In the genomic region with DNA sequence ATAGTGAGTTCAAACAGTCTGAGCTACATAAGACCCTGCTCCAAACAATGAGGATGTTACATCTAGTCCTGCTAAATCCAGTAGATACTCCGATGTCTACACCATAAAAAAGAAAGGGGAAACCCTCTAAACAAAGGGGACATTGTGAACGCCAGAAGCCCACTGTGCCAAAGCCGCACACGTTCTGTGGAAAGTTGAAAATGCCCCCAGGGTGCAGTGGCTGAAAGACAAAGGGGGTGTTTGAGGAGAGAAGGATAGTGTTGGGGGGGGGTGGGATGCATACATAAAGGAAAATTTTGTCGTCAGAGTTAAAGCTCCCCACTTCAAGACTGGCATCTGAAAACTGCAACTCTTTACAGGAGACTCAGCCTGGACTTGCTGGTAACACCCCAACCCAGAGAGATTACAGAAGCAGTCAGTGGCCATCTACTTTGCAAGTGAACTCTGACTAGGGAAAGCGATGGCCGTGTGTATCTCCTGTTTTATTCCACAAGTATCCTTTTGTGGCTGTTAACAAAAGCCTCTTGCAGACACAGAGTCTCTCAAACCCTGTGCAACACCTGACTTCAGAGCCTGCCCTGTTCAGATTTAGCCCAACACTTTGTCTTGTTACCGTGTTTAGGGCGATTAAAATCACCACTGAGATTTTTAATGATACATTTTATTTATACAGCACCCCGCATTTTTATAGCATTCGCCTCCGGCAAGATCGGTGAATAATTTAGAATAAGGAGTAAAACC, we compare ENCODE assay signal across 12 mouse cellular contexts. TPM values are rescaled to one million over a fixed set of nuclear protein-coding genes. Genes with fewer than 3 reads are reported as not detected.
DNase-seq lines count a peak whose midpoint lies in the region; ATAC-seq lines count a peak whose summit lies in the region.
"Had no signal": no experiment of that assay in that cellular context is flagged by ENCODE, and none has a peak within 500 bp of the region (broad histone marks: within the 10 kb centered on the region; RNA-seq: fewer than 3 reads in every experiment).

No protein-coding gene starts in this region.

- peaks cover 43% of the 10 kb centered on the region for H3K4me1 ChIP-seq in kidney, embryonic 14.5 days (ENCODE audit: control insufficient read depth, insufficient read depth, low read length)
- peaks cover 63% of the 10 kb centered on the region for H3K4me1 ChIP-seq in embryonic facial prominence, embryonic 10.5 days
- peaks cover 50% of the 10 kb centered on the region for H3K4me1 ChIP-seq in hindbrain, embryonic 14.5 days (replicated peaks; ENCODE audit: control insufficient read depth, insufficient read depth, low read length)
- peaks cover 38% of the 10 kb centered on the region for H3K4me1 ChIP-seq in midbrain, embryonic 16.5 days (ENCODE audit: control insufficient read depth, insufficient read depth, low read length)

- 0 out of 2 replicates have a peak, but pooled peaks have one; percentile 4 for ATAC-seq in kidney, embryonic 14.5 days (ENCODE audit: low FRiP score, low TSS enrichment)
- ATAC-seq in hindbrain, embryonic 14.5 days (ENCODE audit: low FRiP score): no peak
- no peak for ATAC-seq in midbrain, embryonic 16.5 days
- ATAC-seq: lung, postnatal 0 days had no signal

- H3K9me3 ChIP-seq in kidney, embryonic 14.5 days (ENCODE audit: control insufficient read depth, low read length): no peaks in the 10 kb centered on the region; the same call in 1 of the 2 replicates
- peaks cover 7% of the 10 kb centered on the region; the same call in 1 of the 2 replicates for H3K9me3 ChIP-seq in embryonic facial prominence, embryonic 10.5 days
- no peaks in the 10 kb centered on the region for H3K9me3 ChIP-seq in hindbrain, embryonic 14.5 days (ENCODE audit: control insufficient read depth, low read length)
- H3K9me3 ChIP-seq in midbrain, embryonic 16.5 days (replicated peaks; ENCODE audit: control insufficient read depth, low read length, poor library complexity, severe bottlenecking): no peaks in the 10 kb centered on the region

- 63% methylated on average over 13 of the region's 13 CpGs for WGBS in kidney, embryonic 14.5 days
- 47% methylated on average over 13 of the region's 13 CpGs for WGBS in embryonic facial prominence, embryonic 10.5 days
- 30% methylated on average over 13 of the region's 13 CpGs for WGBS in hindbrain, embryonic 14.5 days
- WGBS in midbrain, embryonic 16.5 days: 25% methylated on average over 13 of the region's 13 CpGs

- no peaks in the 10 kb centered on the region for H3K36me3 ChIP-seq in kidney, embryonic 14.5 days (ENCODE audit: control insufficient read depth, insufficient read depth, low read length)
- H3K36me3 ChIP-seq in embryonic facial prominence, embryonic 10.5 days (replicated peaks): peaks cover 21% of the 10 kb centered on the region
- no peaks in the 10 kb centered on the region for H3K36me3 ChIP-seq in hindbrain, embryonic 14.5 days (replicated peaks; ENCODE audit: control insufficient read depth, insufficient read depth)
- no peaks in the 10 kb centered on the region for H3K36me3 ChIP-seq in midbrain, embryonic 16.5 days (ENCODE audit: control insufficient read depth, insufficient read depth, low read length)

- H3K9ac ChIP-seq in kidney, embryonic 14.5 days (ENCODE audit: low read depth, low read length): no peak overlapping the region
- peak overlapping the region; percentile 16; the same call in 1 of the 2 replicates for H3K9ac ChIP-seq in hindbrain, embryonic 14.5 days
- peak overlapping the region; percentile 38; the same call in 1 of the 2 replicates for H3K9ac ChIP-seq in midbrain, embryonic 16.5 days (ENCODE audit: low read depth, low read length)

- no peak overlapping the region for H3K4me2 ChIP-seq in kidney, embryonic 14.5 days (replicated peaks; ENCODE audit: low read depth, low read length)
- no peak overlapping the region; the same call in 1 of the 2 replicates for H3K4me2 ChIP-seq in hindbrain, embryonic 14.5 days (replicated peaks)
- no peak overlapping the region for H3K4me2 ChIP-seq in midbrain, embryonic 16.5 days (ENCODE audit: low read length)

- no peak for DNase-seq in kidney, adult 8-10 months
- peak; percentile 41 for DNase-seq in embryonic facial prominence, embryonic 10.5 days (ENCODE audit: low spot score)
- no peak for DNase-seq in hindbrain, embryonic 14.5 days (ENCODE audit: low spot score)
- DNase-seq in adrenal gland, postnatal 14 days: no peak
- DNase-seq in adrenal gland, postnatal 10 days: no peak
- DNase-seq: cerebellum, postnatal 10 days; right cerebral cortex, adult 18-20 months; thymus, postnatal 14 days had no signal

- no peaks in the 10 kb centered on the region for H3K27me3 ChIP-seq in kidney, embryonic 14.5 days (ENCODE audit: control insufficient read depth, insufficient read depth, low read length)
- no peaks in the 10 kb centered on the region for H3K27me3 ChIP-seq in embryonic facial prominence, embryonic 10.5 days (replicated peaks; ENCODE audit: low read depth, poor library complexity, severe bottlenecking)
- H3K27me3 ChIP-seq in hindbrain, embryonic 14.5 days (ENCODE audit: control insufficient read depth, insufficient read depth, low read length): no peaks in the 10 kb centered on the region
- H3K27me3 ChIP-seq in midbrain, embryonic 16.5 days (ENCODE audit: control insufficient read depth, insufficient read depth, low read depth, low read length): no peaks in the 10 kb centered on the region

- peak overlapping the region; percentile 1; the same call in 1 of the 2 replicates for H3K27ac ChIP-seq in kidney, embryonic 14.5 days (ENCODE audit: low read depth, low read length)
- peak overlapping the region; percentile 73 for H3K27ac ChIP-seq in embryonic facial prominence, embryonic 10.5 days (replicated peaks)
- H3K27ac ChIP-seq in hindbrain, embryonic 14.5 days: peak overlapping the region; percentile 64
- peak overlapping the region; percentile 64 for H3K27ac ChIP-seq in midbrain, embryonic 16.5 days (ENCODE audit: low read length)
- H3K27ac ChIP-seq: layer of hippocampus, adult 2 months had no signal

- H3K4me3 ChIP-seq in kidney, embryonic 14.5 days (ENCODE audit: low read length): no peak overlapping the region
- H3K4me3 ChIP-seq in embryonic facial prominence, embryonic 10.5 days: no peak overlapping the region
- no peak overlapping the region for H3K4me3 ChIP-seq in hindbrain, embryonic 14.5 days (replicated peaks; ENCODE audit: low read length)
- H3K4me3 ChIP-seq in midbrain, embryonic 16.5 days (ENCODE audit: low read depth, low read length): no peak overlapping the region
- H3K4me3 ChIP-seq: layer of hippocampus, adult 2 months had no signal

RNA-seq across cellular contexts. Expression of a gene that starts 42.9 kb away (rescaled TPM):
- 40.8 and 49.2 TPM in 2 replicates for polyA plus RNA-seq in kidney, embryonic 14.5 days (2014; fragmentation: Nextera tagmentation; extraction: Ambion mirVana)
- 20.7 and 25.3 TPM in 2 replicates for polyA plus RNA-seq in embryonic facial prominence, embryonic 10.5 days (2016; fragmentation: Nextera tagmentation; extraction: Ambion mirVana)
- polyA plus RNA-seq in hindbrain, embryonic 14.5 days (2014; fragmentation: Nextera tagmentation; extraction: Ambion mirVana): 28.6 and 31.3 TPM in 2 replicates
- polyA plus RNA-seq in midbrain, embryonic 16.5 days (2015; fragmentation: Nextera tagmentation; extraction: Ambion mirVana): 20.1 and 21.2 TPM in 2 replicates
- 72.2 and 76.9 TPM in 2 replicates for total RNA-seq in adrenal gland, postnatal 14 days (2021)
- 100 to 1,000 TPM in 1 of 2 experiments, 10 to 100 TPM in 1; 84.9 to 114 TPM for total RNA-seq in adrenal gland, postnatal 10 days (2021)

Comparison
In these comparisons a context has a peak if more than half of its experiments do, and no peak if none do; other contexts are left out.
1. H3K27ac ChIP-seq: peak in every context shown above with its lines; median percentile 73 in embryonic facial prominence, embryonic 10.5 days; 64 in hindbrain, embryonic 14.5 days; 64 in midbrain, embryonic 16.5 days; 1 in kidney, embryonic 14.5 days.